Comparison of ENCODE assay signal across 9 mouse cellular contexts in genomic region chr10:127261706-127262547, GRCm38 (mm10). TPM values are rescaled to one million over a fixed set of nuclear protein-coding genes. Genes with fewer than 3 reads are reported as not detected.
DNase-seq lines count a peak whose midpoint lies in the region; ATAC-seq and TF ChIP-seq lines count a peak whose summit lies in the region.
"Had no signal": no experiment of that assay in that cellular context is flagged by ENCODE, and none has a peak within 500 bp of the region (broad histone marks: within the 10 kb centered on the region; RNA-seq: fewer than 3 reads in every experiment).

No protein-coding gene starts in this region.

- TF ChIP-seq CTCF in hindbrain, postnatal 0 days (IDR thresholded peaks at IDR 0.05; ENCODE audit: low read depth), result no peak
- TF ChIP-seq CTCF in small intestine, adult 2 months (IDR thresholded peaks at IDR 0.05; ENCODE audit: extremely low read depth, insufficient read length, insufficient replicate concordance, low read depth, low read length), result no peak
- TF ChIP-seq CTCF in lung, adult 2 months (IDR thresholded peaks at IDR 0.05; ENCODE audit: insufficient read depth, low read length), result no peak

- DNase-seq in liver, result no peak
- no peak for DNase-seq in embryonic facial prominence, embryonic 10.5 days (ENCODE audit: low spot score)
- peak; percentile 37 for DNase-seq in hindbrain, postnatal 0 days (ENCODE audit: low spot score)
- no peak for DNase-seq in lung, adult 2 months
- no peak for DNase-seq in layer of hippocampus, postnatal 14 days (ENCODE audit: low spot score in 2 of 2)
- DNase-seq in spleen, postnatal 14 days (ENCODE audit: low spot score in 2 of 2), result no peak

- H3K4me3 ChIP-seq in liver, embryonic 12.5 days, result no peak overlapping the region; the same call in 1 of the 2 replicates
- H3K4me3 ChIP-seq in embryonic facial prominence, embryonic 10.5 days, result peak overlapping the region; percentile 64
- H3K4me3 ChIP-seq in hindbrain, postnatal 0 days (ENCODE audit: low read length), result peak overlapping the region; percentile 53
- H3K4me3 ChIP-seq in small intestine, adult 2 months (ENCODE audit: low read depth, low read length), result peak overlapping the region; percentile 67; the same call in 1 of the 2 replicates
- no peak overlapping the region for H3K4me3 ChIP-seq in lung, adult 2 months (replicated peaks; ENCODE audit: extremely low read depth, low read depth, low read length)

- H3K9ac ChIP-seq in liver, embryonic 12.5 days, result no peak overlapping the region
- H3K9ac ChIP-seq in hindbrain, postnatal 0 days (replicated peaks; ENCODE audit: low read length), result peak overlapping the region; percentile 85

- H3K27ac ChIP-seq in liver, embryonic 12.5 days, result no peak overlapping the region
- peak overlapping the region; percentile 75 for H3K27ac ChIP-seq in embryonic facial prominence, embryonic 10.5 days (replicated peaks)
- H3K27ac ChIP-seq in hindbrain, postnatal 0 days, result peak overlapping the region; percentile 93
- H3K27ac ChIP-seq in small intestine, adult 2 months (ENCODE audit: insufficient read depth, low read depth, low read length), result no peak overlapping the region

- TF ChIP-seq POLR2A in small intestine, adult 2 months (IDR thresholded peaks at IDR 0.05; ENCODE audit: low read depth, low read length), result no peak
- TF ChIP-seq POLR2A in lung, adult 2 months (IDR thresholded peaks at IDR 0.05; ENCODE audit: borderline replicate concordance, extremely low read depth, low read depth, low read length), result no peak

- no peaks in the 10 kb centered on the region for H3K9me3 ChIP-seq in liver, embryonic 12.5 days (replicated peaks)
- no peaks in the 10 kb centered on the region for H3K9me3 ChIP-seq in embryonic facial prominence, embryonic 10.5 days
- H3K9me3 ChIP-seq in hindbrain, postnatal 0 days (ENCODE audit: low read length), result no peaks in the 10 kb centered on the region

- WGBS in liver, embryonic 12.5 days (ENCODE audit: insufficient replicate concordance), result 57% methylated on average over 15 of the region's 15 CpGs
- 64% methylated on average over 15 of the region's 15 CpGs for WGBS in embryonic facial prominence, embryonic 10.5 days
- 50% methylated on average over 15 of the region's 15 CpGs for WGBS in hindbrain, postnatal 0 days
- 54% methylated on average over 15 of the region's 15 CpGs for WGBS in small intestine, adult 2 months
- 66% methylated on average over 15 of the region's 15 CpGs for WGBS in lung, adult 2 months

- H3K4me1 ChIP-seq in liver, embryonic 12.5 days, result peaks cover 19% of the 10 kb centered on the region
- peaks cover 21% of the 10 kb centered on the region for H3K4me1 ChIP-seq in embryonic facial prominence, embryonic 10.5 days
- H3K4me1 ChIP-seq in hindbrain, postnatal 0 days (ENCODE audit: insufficient read depth, low read length), result peaks cover 14% of the 10 kb centered on the region; the same call in 1 of the 2 replicates
- peaks cover 5% of the 10 kb centered on the region for H3K4me1 ChIP-seq in small intestine, adult 2 months (ENCODE audit: control insufficient read depth, insufficient read depth, insufficient read length, low read length)
- peaks cover 4% of the 10 kb centered on the region for H3K4me1 ChIP-seq in lung, adult 2 months (ENCODE audit: control insufficient read depth, insufficient read depth, low read length)

- H3K4me2 ChIP-seq in liver, embryonic 12.5 days, result peak overlapping the region; percentile 76
- peak overlapping the region; percentile 73 for H3K4me2 ChIP-seq in hindbrain, postnatal 0 days (ENCODE audit: low read depth, low read length)

- peaks cover 70% of the 10 kb centered on the region for H3K27me3 ChIP-seq in liver, embryonic 12.5 days (replicated peaks)
- peaks cover 44% of the 10 kb centered on the region for H3K27me3 ChIP-seq in embryonic facial prominence, embryonic 10.5 days (replicated peaks; ENCODE audit: low read depth, poor library complexity, severe bottlenecking)
- H3K27me3 ChIP-seq in hindbrain, postnatal 0 days (ENCODE audit: insufficient read depth, low read length), result no peaks in the 10 kb centered on the region
- peaks cover 8% of the 10 kb centered on the region for H3K27me3 ChIP-seq in small intestine, adult 2 months (ENCODE audit: control insufficient read depth, insufficient read depth, low read length)

- H3K36me3 ChIP-seq in liver, embryonic 12.5 days, result no peaks in the 10 kb centered on the region
- no peaks in the 10 kb centered on the region for H3K36me3 ChIP-seq in embryonic facial prominence, embryonic 10.5 days (replicated peaks)
- 0 out of 2 replicates have a peak, but pooled peaks cover 4% of the 10 kb centered on the region for H3K36me3 ChIP-seq in hindbrain, postnatal 0 days (ENCODE audit: insufficient read depth, low read length)
- no peaks in the 10 kb centered on the region for H3K36me3 ChIP-seq in small intestine, adult 2 months (ENCODE audit: control insufficient read depth, insufficient read depth, low read length)

- ATAC-seq in liver, embryonic 12.5 days, result no peak
- no peak for ATAC-seq in hindbrain, postnatal 0 days
- ATAC-seq: lung, postnatal 0 days had no signal

RNA-seq across cellular contexts. Expression of gene Kif5a, which starts 1.2 kb away (rescaled TPM):
- 0.08 and 0.12 TPM in 2 replicates for polyA plus RNA-seq in liver, embryonic 12.5 days (2016; fragmentation: Nextera tagmentation; extraction: Ambion mirVana)
- 11.6 and 11.9 TPM in 2 replicates for polyA plus RNA-seq in embryonic facial prominence, embryonic 10.5 days (2016; fragmentation: Nextera tagmentation; extraction: Ambion mirVana)
- total RNA-seq in hindbrain, postnatal 0 days (2014; rRNA removed), result 231 and 249 TPM in 2 replicates
- 98.4 and 103 TPM in 2 replicates for polyA plus RNA-seq in hindbrain, postnatal 0 days (2015; fragmentation: Nextera tagmentation; extraction: Ambion mirVana)
- 1.1 and 1.8 TPM in 2 replicates for polyA plus RNA-seq in small intestine, adult 2 months (2012; rRNA removed)
- polyA plus RNA-seq in lung, adult 2 months (2012; rRNA removed), result 1.3 TPM in 2 replicates
- 100 to 1,000 TPM; 413 to 455 TPM for total RNA-seq in layer of hippocampus, postnatal 14 days (2021)

RNA-seq across cellular contexts. Expression of gene Dctn2, which starts 4.2 kb away (rescaled TPM):
- 95.5 and 96.1 TPM in 2 replicates for polyA plus RNA-seq in liver, embryonic 12.5 days (2016; fragmentation: Nextera tagmentation; extraction: Ambion mirVana)
- polyA plus RNA-seq in embryonic facial prominence, embryonic 10.5 days (2016; fragmentation: Nextera tagmentation; extraction: Ambion mirVana), result 187 and 197 TPM in 2 replicates
- total RNA-seq in hindbrain, postnatal 0 days (2014; rRNA removed), result 314 and 348 TPM in 2 replicates
- polyA plus RNA-seq in hindbrain, postnatal 0 days (2015; fragmentation: Nextera tagmentation; extraction: Ambion mirVana), result 319 and 323 TPM in 2 replicates
- polyA plus RNA-seq in small intestine, adult 2 months (2012; rRNA removed), result 92.0 and 190 TPM in 2 replicates
- 149 and 178 TPM in 2 replicates for polyA plus RNA-seq in lung, adult 2 months (2012; rRNA removed)
- total RNA-seq in layer of hippocampus, postnatal 14 days (2021), result 100 to 1,000 TPM; 298 to 304 TPM

RNA-seq across cellular contexts. Expression of gene Mbd6, which starts 26.9 kb away (rescaled TPM):
- polyA plus RNA-seq in liver, embryonic 12.5 days (2016; fragmentation: Nextera tagmentation; extraction: Ambion mirVana), result 8.5 and 9.8 TPM in 2 replicates
- 11.1 and 12.2 TPM in 2 replicates for polyA plus RNA-seq in embryonic facial prominence, embryonic 10.5 days (2016; fragmentation: Nextera tagmentation; extraction: Ambion mirVana)
- total RNA-seq in hindbrain, postnatal 0 days (2014; rRNA removed), result 8.1 and 11.2 TPM in 2 replicates
- polyA plus RNA-seq in hindbrain, postnatal 0 days (2015; fragmentation: Nextera tagmentation; extraction: Ambion mirVana), result 8.3 and 11.5 TPM in 2 replicates
- polyA plus RNA-seq in small intestine, adult 2 months (2012; rRNA removed), result 39.3 and 76.2 TPM in 2 replicates
- polyA plus RNA-seq in lung, adult 2 months (2012; rRNA removed), result 52.2 and 57.6 TPM in 2 replicates
- total RNA-seq in layer of hippocampus, postnatal 14 days (2021), result 10 to 100 TPM; 46.0 to 53.3 TPM

RNA-seq across cellular contexts. Expression of gene Mars, which starts 49.7 kb away (rescaled TPM):
- polyA plus RNA-seq in liver, embryonic 12.5 days (2016; fragmentation: Nextera tagmentation; extraction: Ambion mirVana), result 192 and 193 TPM in 2 replicates
- polyA plus RNA-seq in embryonic facial prominence, embryonic 10.5 days (2016; fragmentation: Nextera tagmentation; extraction: Ambion mirVana), result 160 and 175 TPM in 2 replicates
- total RNA-seq in hindbrain, postnatal 0 days (2014; rRNA removed), result 74.4 and 90.4 TPM in 2 replicates
- 104 TPM in 2 replicates for polyA plus RNA-seq in hindbrain, postnatal 0 days (2015; fragmentation: Nextera tagmentation; extraction: Ambion mirVana)
- 24.0 and 30.7 TPM in 2 replicates for polyA plus RNA-seq in small intestine, adult 2 months (2012; rRNA removed)
- 35.4 and 36.9 TPM in 2 replicates for polyA plus RNA-seq in lung, adult 2 months (2012; rRNA removed)
- 10 to 100 TPM; 56.3 to 59.4 TPM for total RNA-seq in layer of hippocampus, postnatal 14 days (2021)

RNA-seq across cellular contexts. Expression of gene Pip4k2c, which starts 50.5 kb away (rescaled TPM):
- 44.7 and 50.0 TPM in 2 replicates for polyA plus RNA-seq in liver, embryonic 12.5 days (2016; fragmentation: Nextera tagmentation; extraction: Ambion mirVana)
- polyA plus RNA-seq in embryonic facial prominence, embryonic 10.5 days (2016; fragmentation: Nextera tagmentation; extraction: Ambion mirVana), result 25.3 and 25.9 TPM in 2 replicates
- 18.3 and 22.8 TPM in 2 replicates for total RNA-seq in hindbrain, postnatal 0 days (2014; rRNA removed)
- 19.9 and 20.2 TPM in 2 replicates for polyA plus RNA-seq in hindbrain, postnatal 0 days (2015; fragmentation: Nextera tagmentation; extraction: Ambion mirVana)
- 13.8 and 31.4 TPM in 2 replicates for polyA plus RNA-seq in small intestine, adult 2 months (2012; rRNA removed)
- 36.6 and 45.7 TPM in 2 replicates for polyA plus RNA-seq in lung, adult 2 months (2012; rRNA removed)
- 10 to 100 TPM; 65.7 to 69.2 TPM for total RNA-seq in layer of hippocampus, postnatal 14 days (2021)

Comparison
In these comparisons a context has a peak if more than half of its experiments do, and no peak if none do; other contexts are left out.
1. H3K27ac ChIP-seq: peak in embryonic facial prominence, embryonic 10.5 days (single experiment) and hindbrain, postnatal 0 days (single experiment); none in liver, embryonic 12.5 days (single experiment) and small intestine, adult 2 months (single experiment).
2. H3K4me3 ChIP-seq: peak in embryonic facial prominence, embryonic 10.5 days (single experiment), hindbrain, postnatal 0 days (single experiment) and small intestine, adult 2 months (single experiment); none in liver, embryonic 12.5 days (single experiment) and lung, adult 2 months (single experiment).